Mouse (Mus musculus) granulocyte monocyte progenitor cell, adult 5-6 weeks (primary cell): ENCODE results near the gene Eps15. TPM values are rescaled to one million over a fixed set of nuclear protein-coding genes. Genes with fewer than 3 reads are reported as not detected.

Experiments used
- ATAC-seq: replicated peaks from 2 replicates; pipeline ENCODE4 v1.8.0; 2016; ENCODE audit warnings: mild to moderate bottlenecking, moderate TSS enrichment, inconsistent platforms; ENCODE audit not compliant: poor library complexity, severe bottlenecking
- total RNA-seq, 2 experiments: library from RNA; stranded (forward) in 1 of 2; stranded (reverse) in 1 of 2; fragments of 200-712, 200-1000 nt in 1 of 2; fragments of >200 nt in 1 of 2; fragmentation: Nextera tagmentation in 1 of 2; gene quantifications; 2 replicates each; pipeline ENCODE4 v1.2.3; 2014 to 2017

Eps15 gene
- total RNA-seq, 2 experiments from 2014 or later = 35.2 to 49.2 TPM

DNA sequence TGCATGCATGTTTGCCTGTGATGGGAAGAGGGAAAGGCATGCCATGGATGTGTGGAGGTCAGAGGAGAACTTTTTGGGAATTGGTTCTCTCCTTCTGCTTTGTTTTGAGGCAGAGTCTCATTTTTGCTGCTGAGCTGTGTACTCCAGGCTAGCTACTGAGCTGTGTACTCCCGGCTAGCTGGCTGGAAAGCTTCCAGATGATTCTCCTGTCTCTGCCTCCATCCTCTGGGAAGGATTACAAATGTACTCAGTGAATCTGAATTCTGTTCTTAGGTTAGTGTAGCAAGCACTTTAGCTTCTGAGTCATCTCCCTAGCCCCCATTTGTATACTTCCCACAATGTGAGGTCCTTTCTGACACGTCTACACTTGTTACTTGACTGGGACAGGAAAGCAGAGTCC is 143.4 kb downstream of the Eps15 start:
- ATAC-seq = no peak

- ATAC-seq = no peak
These were observed 147.0 kb downstream of the Eps15 start for GRCm38 (mm10) chr4:109427058-109427457.

- no peak for ATAC-seq
These were observed 150.2 kb downstream of the Eps15 start for GRCm38 (mm10) chr4:109430250-109430649.

GRCm38 (mm10) chr4:109430854-109431253 is 150.8 kb downstream of the Eps15 start:
- peak; percentile 75 for ATAC-seq

DNA sequence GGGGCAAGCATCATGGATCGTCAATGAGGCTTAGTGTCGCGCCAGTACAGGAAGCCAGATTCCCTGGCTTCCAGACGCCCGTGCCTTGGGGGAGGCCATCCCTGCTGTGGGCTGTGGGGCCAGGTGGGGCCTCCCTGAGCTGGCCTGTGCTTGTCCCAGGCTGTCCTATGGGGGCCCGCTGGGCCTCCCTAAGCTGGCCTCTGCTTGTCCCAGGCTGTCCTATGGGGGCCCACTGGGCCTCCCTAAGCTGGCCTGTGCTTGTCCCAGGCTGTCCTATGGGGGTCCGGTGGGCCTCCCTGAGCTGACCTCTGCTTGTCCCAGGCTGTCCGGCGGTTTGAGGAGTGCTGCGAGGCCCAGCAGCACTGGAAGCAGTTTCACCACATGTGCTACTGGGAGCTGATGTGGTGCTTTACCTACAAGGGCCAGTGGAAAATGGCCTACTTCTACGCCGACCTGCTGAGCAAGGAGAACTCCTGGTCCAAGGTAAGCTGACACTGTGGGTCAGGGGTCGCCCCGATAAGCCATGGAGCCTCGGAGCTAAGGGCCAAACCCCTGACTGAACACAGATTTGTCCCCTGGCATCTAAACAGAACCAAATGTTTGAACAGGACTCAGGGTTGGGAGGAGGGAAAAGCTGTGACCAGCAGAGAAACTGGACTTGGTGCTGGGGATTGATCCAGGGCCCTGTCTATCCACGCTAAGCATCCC is 152.8 kb downstream of the Eps15 start:
- ATAC-seq = no peak

DNA sequence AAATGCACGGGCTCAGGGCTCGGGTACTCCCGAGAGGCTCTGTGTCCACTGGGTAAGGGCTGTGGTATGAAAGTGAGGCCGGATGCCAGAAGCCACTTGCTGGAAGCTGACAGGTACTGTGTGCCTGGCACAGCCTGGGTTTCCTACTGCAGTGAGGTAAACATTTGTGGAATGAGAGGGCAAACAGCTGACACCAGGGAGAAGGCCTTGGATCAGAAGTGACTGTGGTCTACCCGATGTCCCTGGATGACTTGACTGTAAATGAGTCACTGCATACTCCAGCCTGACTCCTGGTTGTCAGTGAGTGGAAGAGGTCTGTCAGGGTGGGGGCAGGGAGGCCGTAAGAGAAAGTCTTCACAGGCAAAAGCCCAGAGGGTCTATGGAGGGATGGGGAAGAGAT is 153.6 kb downstream of the Eps15 start:
- ATAC-seq = no peak

DNA sequence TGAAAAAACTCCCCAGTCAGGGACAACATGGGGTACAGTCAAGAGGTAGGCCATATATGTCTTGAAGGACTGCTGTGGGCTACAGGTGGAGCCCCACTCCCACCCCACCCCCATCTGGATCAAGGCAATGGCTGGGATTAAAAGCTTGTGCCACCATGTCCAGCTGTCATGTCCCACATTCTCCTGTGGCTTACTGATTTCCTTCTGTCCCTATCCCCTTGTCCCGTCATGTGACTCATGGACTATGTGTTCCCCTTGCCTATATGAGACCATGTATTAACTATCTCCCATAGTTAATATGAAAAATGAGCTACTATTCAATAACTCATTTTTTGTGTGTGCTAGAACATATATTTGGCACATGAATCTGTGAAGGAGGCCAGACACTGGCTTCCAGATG is 154.2 kb downstream of the Eps15 start:
- ATAC-seq = no peak

Other genes with a start within 250 kb of the Eps15 start
- 44.6 and 46.0 TPM in 2 replicates for gene Osbpl9, start 78.0 kb upstream of the Eps15 start, total RNA-seq (2014; fragmentation: Nextera tagmentation)
- 62.0 and 64.7 TPM in 2 replicates for gene Osbpl9, start 78.0 kb upstream of the Eps15 start, total RNA-seq (2017)
- not detected in 2 replicates for gene Calr4, start 45.8 kb upstream of the Eps15 start, total RNA-seq (2014; fragmentation: Nextera tagmentation)
- not detected in 2 replicates for gene Calr4, start 45.8 kb upstream of the Eps15 start, total RNA-seq (2017)
- gene Ttc39a, start 126.4 kb downstream of the Eps15 start, total RNA-seq (2014; fragmentation: Nextera tagmentation) = not detected in 2 replicates
- 0.72 and 2.4 TPM in 2 replicates for gene Ttc39a, start 126.4 kb downstream of the Eps15 start, total RNA-seq (2017)
- gene Rnf11, start 204.5 kb downstream of the Eps15 start, total RNA-seq (2014; fragmentation: Nextera tagmentation) = 8.5 and 11.5 TPM in 2 replicates
- gene Rnf11, start 204.5 kb downstream of the Eps15 start, total RNA-seq (2017) = 14.3 and 20.2 TPM in 2 replicates